Mouse (Mus musculus): ENCODE data around the gene Pigq. TPM values are rescaled to one million over a fixed set of nuclear protein-coding genes. Genes with fewer than 3 reads are reported as not detected.

The Pigq gene
- 122 and 144 TPM in 2 replicates for polyA plus RNA-seq (2012; rRNA removed)

GRCm38 (mm10) chr17:25944366-25945163, at the start of gene Pigq, which contains the start of gene Nhlrc4:
Gene Pigq, minus strand, starts transcription at chr17:25944936.
Gene Nhlrc4, minus strand, starts transcription at chr17:25944961.
- no peak for DNase-seq (ENCODE audit: low read depth)

DNA sequence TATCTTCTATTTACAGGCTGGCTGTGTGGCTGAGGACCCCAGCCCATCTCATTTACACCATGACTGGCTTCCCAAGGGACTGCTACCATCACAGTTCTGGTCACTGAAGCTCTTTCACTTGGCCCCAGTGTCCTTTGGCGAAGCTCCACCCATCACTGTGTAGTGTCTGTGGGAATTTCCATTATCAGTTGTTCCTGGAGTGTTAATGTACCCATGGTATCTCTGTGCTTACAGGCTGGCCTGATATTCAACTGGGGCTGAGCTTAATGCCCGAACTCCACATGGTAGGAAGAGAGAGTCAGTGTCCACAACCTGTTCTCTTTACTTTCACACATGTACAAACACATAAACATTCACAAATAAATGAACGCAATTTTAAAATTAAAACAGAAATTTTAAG, 48.8 kb upstream of the Pigq start:
- no peak for DNase-seq (ENCODE audit: low read depth)

DNA sequence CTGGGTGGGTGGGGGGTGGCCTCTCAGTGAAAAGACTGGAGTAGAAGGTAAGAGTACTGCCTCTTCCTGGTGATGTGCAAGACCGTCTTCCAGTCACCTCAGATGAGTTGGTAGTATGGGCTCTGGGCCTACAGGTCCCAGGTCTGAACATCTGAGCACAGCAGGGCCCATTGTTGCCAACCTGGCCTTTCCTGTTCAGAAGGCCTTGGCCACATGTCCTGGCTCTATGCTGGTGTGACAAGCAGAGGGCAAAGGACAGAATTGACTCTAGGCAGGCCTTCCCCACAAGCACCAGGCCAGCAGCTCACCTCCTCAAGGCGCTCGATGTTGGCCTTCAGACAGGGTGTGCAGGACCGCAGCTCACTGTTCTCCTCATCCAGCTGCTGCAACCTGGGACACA, 47.5 kb upstream of the Pigq start:
- DNase-seq (ENCODE audit: low read depth), result no peak

DNA sequence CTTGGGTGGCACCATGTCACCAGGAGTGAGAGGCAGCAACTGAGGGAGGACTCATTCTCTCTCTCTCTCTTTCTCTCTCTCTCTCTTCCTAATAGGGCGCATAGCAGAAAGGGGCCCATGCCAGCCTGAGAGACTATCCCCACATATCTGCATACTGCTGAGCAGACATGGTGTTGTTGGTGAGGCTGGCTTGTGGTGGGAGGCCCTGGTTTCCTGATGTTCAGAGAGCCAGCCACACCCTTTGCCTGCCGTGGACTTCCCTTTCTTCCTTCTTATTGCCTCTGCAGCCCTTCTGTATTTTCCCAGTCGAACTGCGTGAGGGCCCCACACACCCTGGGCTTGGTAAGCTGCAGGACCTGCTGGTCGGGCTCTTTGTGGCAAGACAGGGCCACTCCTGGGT, 45.6 kb upstream of the Pigq start:
- DNase-seq (ENCODE audit: low read depth), result no peak

- peak; percentile 66 for DNase-seq (ENCODE audit: low read depth)
Measured at GRCm38 (mm10) chr17:25985306-25986294, 40.9 kb upstream of the Pigq start, which contains the start of gene Capn15. Gene Capn15, minus strand, starts transcription at chr17:25985796.

DNA sequence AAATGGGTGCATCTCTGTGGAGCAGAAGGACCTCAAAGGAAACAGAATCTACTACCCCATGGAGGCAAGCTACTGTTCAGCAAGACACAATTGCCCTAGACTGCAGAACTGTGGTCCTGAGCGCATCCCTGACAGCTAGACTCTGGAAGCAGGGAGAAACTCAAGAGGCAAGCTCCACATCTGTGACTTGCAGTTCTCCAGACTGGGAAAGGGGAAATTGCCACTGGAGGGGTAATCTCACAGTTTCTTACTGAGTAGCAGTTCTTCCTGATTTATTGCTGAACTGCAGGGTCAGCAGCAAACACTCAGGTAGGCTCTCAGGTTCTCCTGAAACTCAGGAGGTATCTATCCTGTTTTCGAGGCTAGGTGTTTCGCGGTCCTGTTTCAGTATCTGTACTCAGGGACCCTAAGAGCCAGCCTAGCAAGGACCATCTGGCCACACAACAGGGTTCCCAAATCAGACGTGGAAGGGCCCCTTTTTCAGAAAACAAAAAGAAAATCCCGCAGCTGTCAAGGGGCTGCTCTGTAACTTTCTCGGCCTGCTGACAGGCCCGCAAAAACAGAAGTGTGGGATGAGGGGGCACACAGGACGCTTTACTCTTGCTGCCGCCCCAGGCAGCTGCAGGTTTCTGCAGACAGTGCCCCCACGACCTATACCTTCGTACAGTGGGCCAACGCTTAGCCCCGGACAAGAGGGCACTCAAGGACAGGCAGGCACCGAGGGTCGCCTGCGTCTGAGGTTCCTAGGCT, 40.0 kb upstream of the Pigq start:
- no peak for DNase-seq (ENCODE audit: low read depth)

DNA sequence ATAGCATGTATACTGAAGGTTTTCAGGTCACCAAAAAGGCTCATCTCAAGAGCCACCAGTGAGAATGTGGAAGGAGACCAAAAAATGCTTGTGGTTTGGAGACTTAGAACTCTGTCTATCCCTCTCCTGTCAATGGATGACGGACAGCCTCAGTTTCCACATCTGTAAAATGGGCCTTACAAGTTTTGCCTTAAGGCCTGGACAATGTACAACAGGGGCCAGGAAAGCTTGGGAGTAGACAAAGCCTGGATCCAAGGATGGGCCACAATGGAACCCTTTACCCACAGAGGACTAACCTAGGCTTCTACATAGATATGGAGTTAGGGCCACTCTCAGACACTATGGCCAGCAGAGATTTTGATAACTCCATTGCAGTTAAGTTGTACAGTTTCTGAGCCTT, 39.3 kb upstream of the Pigq start:
- no peak for DNase-seq (ENCODE audit: low read depth)

GRCm38 (mm10) chr17:25982913-25983312, 38.2 kb upstream of the Pigq start:
- no peak for DNase-seq (ENCODE audit: low read depth)

DNA sequence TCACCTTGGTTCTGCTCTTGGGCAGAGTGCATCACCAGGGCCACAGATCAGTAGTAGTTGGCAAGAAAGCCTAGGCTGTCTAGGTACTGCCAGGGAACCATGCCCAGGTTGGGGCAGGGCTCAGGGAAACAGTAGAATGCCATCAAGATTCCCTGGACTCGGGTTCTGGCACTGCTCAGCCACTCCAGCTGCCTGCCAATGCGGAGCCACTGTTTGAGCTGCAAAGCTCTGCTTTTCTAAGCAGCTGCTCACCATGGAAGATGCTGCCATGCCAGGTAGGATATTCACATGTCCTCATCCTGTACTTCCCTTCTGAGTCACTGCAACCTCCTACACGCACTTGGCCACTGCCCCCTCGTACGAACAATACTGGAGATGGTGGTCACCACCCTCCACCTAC, 36.1 kb upstream of the Pigq start:
- peak; percentile 65 for DNase-seq (ENCODE audit: low read depth)

GRCm38 (mm10) chr17:25979829-25980738, 35.3 kb upstream of the Pigq start:
- no peak for DNase-seq (ENCODE audit: low read depth)

GRCm38 (mm10) chr17:25970954-25971707, 26.4 kb upstream of the Pigq start:
- no peak for DNase-seq (ENCODE audit: low read depth)

- no peak for DNase-seq (ENCODE audit: low read depth)
Measured at GRCm38 (mm10) chr17:25970448-25970847, 25.7 kb upstream of the Pigq start.

- DNase-seq (ENCODE audit: low read depth), result no peak
Measured at GRCm38 (mm10) chr17:25968176-25968575, 23.4 kb upstream of the Pigq start.

DNA sequence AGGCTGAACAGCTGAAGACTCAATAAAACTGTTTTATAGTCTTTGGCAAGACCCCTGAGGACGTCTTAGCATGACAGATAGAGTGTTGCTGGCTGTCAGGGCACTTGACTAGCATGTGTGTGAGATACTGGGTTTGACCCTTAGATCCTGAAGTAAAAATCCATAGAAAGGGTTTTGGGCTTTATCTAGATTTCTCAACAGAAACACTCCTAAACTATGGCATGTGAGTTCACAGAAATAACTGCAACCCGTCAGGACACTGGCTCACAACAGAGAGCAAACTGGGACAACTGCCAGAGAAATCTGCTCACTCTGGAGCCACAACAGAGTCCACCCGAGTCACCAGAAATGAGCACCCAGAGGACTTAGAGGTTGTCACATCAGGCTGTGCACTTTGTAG, 22.9 kb upstream of the Pigq start:
- no peak for DNase-seq (ENCODE audit: low read depth)

GRCm38 (mm10) chr17:25964271-25964670, 19.5 kb upstream of the Pigq start:
- DNase-seq (ENCODE audit: low read depth), result no peak

DNA sequence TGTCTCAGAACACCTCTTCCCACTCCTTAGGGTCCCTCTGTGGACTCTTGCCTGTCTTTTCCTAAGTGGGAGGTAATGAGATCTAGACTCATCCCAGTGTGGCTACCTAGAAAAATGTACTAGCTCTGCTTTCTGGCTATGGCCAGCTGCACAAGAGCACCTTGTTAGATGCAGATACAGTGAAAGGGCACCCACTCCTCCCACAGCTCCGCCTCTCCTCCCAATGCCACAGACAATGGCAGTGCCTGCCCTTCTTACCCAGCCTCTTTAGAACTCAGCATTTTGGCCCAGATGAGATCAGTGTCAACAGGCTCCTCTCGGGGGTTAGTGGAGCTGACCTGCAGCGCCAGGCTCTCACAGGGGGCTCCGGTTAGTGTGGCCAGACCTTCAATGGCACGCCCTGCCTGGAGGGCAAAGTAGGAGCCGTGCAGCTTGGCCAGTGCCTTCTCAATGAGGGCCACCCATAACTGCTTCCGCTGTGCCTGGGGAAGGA, 17.7 kb upstream of the Pigq start:
- no peak for DNase-seq (ENCODE audit: low read depth)

DNA sequence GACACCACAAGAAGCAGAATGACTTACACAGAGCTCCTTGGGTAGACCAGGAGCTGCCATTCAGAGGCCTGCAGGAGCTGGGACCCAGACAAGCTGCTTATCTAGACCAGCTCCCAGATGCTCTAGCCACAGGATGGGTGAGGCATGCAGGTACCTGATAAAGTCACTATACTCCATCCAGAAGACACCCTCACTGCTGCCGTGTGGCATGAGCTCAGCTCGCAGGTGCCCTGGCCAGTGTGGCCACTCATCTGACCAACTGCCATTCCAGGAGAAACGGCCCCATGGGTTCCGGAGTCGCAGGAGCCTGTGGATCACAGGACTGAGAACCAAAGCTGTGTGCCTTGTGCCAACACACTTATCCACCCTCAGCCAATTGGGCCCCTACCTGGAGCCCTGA, 16.8 kb upstream of the Pigq start:
- DNase-seq (ENCODE audit: low read depth), result no peak

GRCm38 (mm10) chr17:25959630-25960467, 15.1 kb upstream of the Pigq start:
- DNase-seq (ENCODE audit: low read depth), result no peak
